Mouse (Mus musculus) myocyte (in vitro differentiated cells): ENCODE measurements around the gene Arhgap9.

ENCODE experiments used
- MAX ChIP-seq: IDR thresholded peaks from one replicate; pipeline ENCODE4 v1.6.1; 2011; ENCODE audit warnings: low read depth, mild to moderate bottlenecking, control low read depth
- MYOD1 ChIP-seq, 3 experiments: IDR thresholded peaks; one replicate each; pipeline ENCODE4 v1.6.1; 2011; ENCODE audit warnings: control low read depth in 2 of 3, low read depth in 2 of 3, mild to moderate bottlenecking in 2 of 3, moderate library complexity in 1 of 3; ENCODE audit not compliant: insufficient read length in 2 of 3, control insufficient read depth in 1 of 3
- POLR2A ChIP-seq: IDR thresholded peaks from one replicate; pipeline ENCODE4 v1.6.1; 2011; ENCODE audit warnings: low read depth, mild to moderate bottlenecking, control low read depth, moderate library complexity; ENCODE audit not compliant: insufficient read length
- POLR2AphosphoS2 ChIP-seq: IDR thresholded peaks from one replicate; pipeline ENCODE4 v1.6.1; 2011; ENCODE audit warnings: low read depth, control low read depth; ENCODE audit not compliant: insufficient read length
- REST ChIP-seq: IDR thresholded peaks from one replicate; pipeline ENCODE4 v1.6.1; 2011; ENCODE audit warnings: mild to moderate bottlenecking, control low read depth, moderate library complexity; ENCODE audit not compliant: insufficient read depth, insufficient read length
- USF1 ChIP-seq: IDR thresholded peaks from one replicate; pipeline ENCODE4 v1.6.1; 2011; ENCODE audit warnings: low read depth, mild to moderate bottlenecking, control low read depth, moderate library complexity

- TF ChIP-seq MYOD1 (IDR thresholded peaks at IDR 0.05; ENCODE audit: control insufficient read depth in 1 of 3, insufficient read length in 2 of 3, low read depth in 2 of 3) = no peak
- TF ChIP-seq USF1 = no peak
- no peak for TF ChIP-seq POLR2A
- no peak for TF ChIP-seq POLR2AphosphoS2
- no peak for TF ChIP-seq REST
- TF ChIP-seq MAX = no peak
Observed at GRCm38 (mm10) chr10:127318009-127318408, 3.8 kb upstream of the Arhgap9 start.
